Mouse (Mus musculus): Measurements from ENCODE around the gene Gm10647.

DNA sequence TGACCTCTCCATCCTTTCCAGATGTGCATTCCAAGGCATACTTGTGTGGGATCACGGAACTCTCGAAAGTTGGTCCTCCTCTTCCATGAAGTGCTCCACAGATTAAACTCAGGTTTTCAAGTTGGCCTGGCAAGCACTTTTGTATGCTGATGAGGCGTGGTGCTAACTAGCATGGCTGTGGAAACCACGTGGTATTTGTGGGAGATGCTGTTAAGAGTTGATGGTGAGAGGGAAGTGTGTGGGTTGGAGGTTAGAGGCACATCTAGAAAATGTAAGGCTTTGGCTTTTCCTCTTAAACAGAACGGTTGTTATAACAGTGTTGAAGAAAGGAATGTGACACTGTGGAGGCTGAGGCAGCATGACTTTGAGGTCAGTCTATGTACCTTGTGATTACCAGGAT lies 24.2 kb downstream of the Gm10647 start:
- no peak for TF ChIP-seq CTCF (conservative IDR thresholded peaks at IDR 0.05; ENCODE audit: low read length)
- TF ChIP-seq POU5F1 (IDR thresholded peaks at IDR 0.05; ENCODE audit: borderline replicate concordance, low read length), result no peak
- no peak for TF ChIP-seq NANOG (IDR thresholded peaks at IDR 0.05; ENCODE audit: borderline replicate concordance, low read length)
